Mouse (Mus musculus): ENCODE results near the gene 2300009A05Rik.

Gene 2300009A05Rik

DNA sequence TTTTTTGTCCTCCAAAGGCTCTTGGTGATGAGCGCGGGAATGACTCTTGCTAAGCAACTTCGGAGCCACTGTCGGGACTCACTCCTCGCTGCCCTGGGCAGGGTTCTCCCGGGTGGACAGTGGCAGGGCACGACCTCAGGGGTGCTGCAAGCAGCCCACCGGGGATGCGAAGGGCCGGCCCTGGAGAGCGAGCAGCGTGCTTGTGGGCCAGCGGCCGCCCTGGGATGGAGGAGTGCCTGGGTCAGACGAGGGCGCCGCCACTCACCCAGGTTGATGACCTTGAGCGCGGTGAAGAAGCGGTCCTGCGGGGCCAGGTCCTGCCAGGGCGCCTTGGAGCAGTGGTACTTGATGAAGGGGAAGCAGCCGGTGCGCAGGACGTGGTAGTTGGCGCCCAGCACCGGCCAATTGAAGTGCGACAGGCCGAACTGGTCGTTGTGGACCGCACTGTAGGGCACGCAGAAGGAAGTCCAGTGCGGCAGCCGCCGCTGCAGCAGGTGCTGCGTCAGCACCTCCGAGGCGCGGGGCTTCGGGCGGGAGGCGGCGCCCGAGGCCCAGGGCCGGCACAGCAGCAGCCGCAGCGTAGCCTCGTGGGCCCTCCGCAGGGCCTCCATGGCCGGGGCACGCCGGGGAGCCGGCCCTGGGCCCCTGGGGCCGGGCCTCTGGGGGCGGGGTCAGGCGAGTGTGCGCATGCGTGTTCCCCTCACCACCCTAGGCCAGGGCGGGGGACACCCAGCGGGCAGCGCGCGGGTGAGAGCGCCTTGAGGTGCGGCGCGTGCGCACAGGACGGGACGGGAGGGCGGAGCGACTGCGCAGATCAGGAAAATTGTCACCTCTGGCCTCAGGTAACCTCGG, at the start of gene 2300009A05Rik:
2300009A05Rik (minus strand) TSS at position 636 of the 852 bp plus-strand sequence.
- DNase-seq (ENCODE audit: low spot score) = peak; percentile 96

DNA sequence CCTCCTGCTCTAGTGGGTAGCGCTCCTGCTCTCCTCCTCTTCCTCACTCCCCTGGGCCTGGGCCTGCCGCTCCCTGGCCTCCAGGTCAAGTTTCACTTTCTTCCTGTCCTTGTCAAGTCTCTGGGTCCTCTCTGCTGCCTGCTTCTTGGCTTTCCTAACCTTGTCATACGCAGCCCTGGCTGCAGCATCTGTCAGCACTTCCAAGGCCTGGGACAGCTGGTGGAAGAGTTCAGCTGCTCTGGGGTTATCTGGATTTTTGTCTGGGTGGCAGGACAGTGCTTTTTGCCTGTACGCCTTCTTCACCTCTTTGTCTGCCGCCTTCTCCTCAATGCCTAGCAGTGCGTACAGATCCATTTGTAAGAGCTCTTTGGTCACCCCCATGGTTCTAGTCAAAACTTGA, 44.6 kb upstream of the 2300009A05Rik start:
- DNase-seq (ENCODE audit: low spot score) = no peak

DNA sequence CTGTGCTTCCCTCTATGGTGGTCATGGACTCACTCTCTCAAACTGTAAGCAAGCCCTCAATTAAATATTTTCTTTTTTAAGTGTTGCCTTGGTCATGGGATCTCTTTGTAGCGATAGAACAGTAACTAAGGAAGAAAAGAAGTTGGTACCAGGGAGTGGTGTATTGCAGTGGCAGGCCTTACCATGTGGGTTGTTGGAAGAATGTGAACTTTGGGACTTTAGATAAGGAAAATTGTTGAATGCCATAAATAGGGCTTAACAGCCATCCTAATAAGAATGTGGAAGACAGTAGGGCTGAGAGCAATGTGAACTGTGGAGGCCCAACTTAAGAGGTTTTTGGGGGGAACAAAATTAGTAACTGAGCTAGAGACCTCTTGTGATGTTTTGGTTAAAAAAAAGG, 31.6 kb upstream of the 2300009A05Rik start:
- DNase-seq (ENCODE audit: low spot score) = no peak

DNA sequence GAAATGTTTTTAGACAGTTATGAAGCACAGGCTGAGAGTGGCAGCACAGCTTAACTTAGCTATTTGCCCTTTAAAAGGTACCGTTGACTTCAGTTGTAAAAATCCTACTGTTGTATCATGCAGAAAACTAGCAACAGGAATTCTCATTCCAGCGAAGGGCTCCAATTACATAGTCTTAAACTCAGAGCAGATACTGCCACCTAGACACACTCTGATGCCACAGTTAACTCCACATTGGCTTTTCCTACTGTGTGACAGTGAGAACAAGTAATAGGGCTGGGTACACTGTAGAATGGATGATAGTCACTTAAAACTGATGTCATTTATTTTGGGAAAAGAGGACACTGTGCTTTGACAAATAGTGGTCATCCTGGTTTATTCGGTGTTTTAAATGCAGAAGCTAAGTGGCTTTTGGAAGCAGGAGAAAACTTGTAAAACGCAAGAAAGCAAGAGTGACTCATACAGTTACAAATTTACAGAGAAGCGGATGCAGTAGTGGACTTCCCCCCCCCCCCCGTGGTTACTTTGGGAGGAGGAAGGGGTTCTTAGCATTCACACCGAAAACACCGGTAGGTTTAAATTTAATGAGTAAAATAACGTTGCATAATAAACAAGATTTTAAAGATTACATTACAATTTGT, 22.2 kb upstream of the 2300009A05Rik start:
- no peak for DNase-seq (ENCODE audit: low spot score)

DNA sequence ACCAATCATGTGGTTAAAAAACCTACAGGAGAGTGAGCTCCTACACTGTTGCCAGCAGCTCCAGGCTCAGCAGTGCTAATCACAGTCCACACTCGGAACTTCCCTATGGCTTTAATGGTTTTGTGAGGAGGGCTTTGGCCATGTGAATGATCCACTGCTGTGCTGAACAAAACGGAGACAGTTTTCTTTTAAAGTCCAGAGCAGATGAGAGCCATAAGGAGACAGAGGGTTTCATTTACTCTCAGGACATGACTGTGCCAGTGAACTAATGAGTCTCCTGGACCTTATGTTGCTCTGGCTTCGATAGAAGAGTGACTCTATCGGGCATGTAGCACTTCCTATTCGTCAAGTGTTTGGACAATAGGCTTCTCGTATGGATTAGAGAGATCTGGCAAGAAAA, 21.4 kb upstream of the 2300009A05Rik start:
- DNase-seq (ENCODE audit: low spot score) = no peak

DNA sequence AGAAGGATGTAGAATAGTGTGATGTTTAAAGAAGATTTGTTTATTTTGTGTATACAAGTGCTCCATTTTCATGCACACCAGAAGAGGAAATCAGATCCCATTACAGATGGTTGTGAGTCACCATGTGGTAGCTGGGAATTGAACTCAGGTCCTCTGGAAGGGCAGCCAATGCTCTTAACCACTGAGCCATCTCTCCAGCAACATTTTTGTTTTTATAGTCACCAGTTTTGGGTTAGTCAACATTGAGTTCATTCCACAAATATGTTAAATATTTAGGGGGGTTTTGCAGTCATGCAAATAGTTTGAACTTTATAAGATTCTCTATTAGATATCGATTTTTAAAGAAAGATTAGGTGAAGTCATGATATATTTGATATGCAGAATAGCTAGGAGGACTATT, 1.1 kb upstream of the 2300009A05Rik start:
- no peak for DNase-seq (ENCODE audit: low spot score)

DNA sequence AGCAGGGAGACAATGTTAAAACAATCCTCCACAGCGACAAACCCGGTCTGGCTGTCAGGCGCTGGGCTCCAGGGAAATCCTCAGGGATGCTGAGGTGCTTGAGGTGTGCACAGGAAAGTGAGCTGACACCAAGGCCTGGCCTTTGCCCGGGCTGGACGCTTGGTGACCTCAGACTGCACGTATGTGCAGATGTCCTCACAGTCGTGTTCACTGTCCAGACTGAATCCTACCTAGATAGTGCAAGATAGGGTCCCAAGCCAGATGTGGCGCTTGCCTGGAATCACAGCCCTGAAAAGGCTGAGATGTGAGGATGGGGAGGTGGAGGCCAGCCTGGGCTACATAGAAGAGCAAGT, 393 bp upstream of the 2300009A05Rik start:
- DNase-seq (ENCODE audit: low spot score) = no peak

DNA sequence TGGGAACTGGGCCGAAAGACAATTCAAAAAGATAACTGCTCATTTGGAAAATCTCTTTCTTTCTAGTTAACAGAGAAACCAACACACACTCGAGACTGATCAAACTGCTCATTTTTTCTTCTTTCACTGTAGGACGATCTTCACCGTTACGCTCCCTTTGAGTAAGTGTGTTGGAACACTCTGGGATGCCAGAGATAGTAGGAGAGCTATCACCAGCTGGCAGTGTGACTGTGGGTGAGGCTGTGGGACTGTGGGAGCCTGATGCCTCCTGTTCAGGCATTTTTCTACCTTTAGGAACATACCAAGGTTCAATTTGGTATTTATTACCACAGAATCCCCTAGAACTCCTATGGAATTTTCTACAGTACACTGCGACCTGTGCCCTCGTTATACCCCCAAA, 3.4 kb downstream of the 2300009A05Rik start:
- DNase-seq (ENCODE audit: low spot score) = no peak

DNA sequence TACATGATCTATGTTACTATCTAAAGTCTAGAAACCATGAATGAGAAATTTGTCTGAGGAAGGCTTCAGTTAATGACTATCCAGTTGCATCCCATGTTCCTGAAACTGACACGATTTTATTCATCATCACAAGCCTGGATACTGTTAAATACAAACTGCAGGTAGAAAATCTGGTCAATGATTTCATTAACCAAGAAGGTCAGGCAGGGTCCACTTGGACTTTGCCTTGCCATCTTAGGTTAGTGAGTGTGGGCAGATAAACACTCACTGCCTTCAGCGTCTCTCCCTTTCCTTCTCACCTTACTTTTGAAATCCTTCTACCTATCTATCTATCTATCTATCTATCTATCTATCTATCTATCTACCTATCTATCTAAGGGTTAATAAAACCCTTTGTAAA, 7.7 kb downstream of the 2300009A05Rik start:
- no peak for DNase-seq (ENCODE audit: low spot score)

DNA sequence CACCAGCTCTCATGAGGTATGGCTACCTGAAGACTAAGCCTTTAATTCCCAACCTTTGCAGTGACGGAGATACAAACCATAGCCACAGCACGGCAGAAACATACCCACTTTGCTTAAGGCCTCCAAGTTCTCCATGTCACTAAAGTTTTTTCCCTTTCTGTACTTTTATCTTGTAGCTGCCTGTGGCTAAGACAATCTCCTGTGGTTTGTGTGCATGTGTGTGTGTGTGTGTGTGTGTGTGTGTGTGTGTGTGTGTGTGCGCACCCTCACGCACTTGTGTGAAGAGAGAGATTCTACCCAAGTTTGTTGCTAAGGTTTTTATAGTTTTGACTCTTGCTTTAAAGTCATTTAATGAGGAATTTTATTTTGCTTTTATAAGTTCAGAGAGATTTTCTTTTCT, 16.3 kb downstream of the 2300009A05Rik start:
- DNase-seq (ENCODE audit: low spot score) = no peak

DNA sequence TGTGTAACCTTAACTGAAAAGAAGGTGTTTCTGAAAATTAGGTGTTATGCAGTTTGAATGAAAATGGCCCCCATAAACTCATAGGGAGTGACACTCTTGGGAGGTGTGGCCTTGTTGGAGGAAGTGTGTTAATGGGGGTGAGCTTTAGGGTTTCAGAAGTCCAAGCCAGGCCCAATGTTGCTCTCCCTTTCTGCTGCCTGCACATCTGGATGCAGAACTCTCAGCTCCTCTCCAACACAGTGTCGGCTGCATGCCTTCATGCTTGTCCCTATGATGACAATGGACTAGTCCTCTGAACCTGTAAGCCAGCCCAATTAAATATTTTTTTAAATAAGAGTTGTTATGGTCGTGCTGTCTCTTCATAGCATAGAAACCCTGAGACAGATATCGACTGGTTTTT, 18.7 kb downstream of the 2300009A05Rik start:
- DNase-seq (ENCODE audit: low spot score) = no peak

DNA sequence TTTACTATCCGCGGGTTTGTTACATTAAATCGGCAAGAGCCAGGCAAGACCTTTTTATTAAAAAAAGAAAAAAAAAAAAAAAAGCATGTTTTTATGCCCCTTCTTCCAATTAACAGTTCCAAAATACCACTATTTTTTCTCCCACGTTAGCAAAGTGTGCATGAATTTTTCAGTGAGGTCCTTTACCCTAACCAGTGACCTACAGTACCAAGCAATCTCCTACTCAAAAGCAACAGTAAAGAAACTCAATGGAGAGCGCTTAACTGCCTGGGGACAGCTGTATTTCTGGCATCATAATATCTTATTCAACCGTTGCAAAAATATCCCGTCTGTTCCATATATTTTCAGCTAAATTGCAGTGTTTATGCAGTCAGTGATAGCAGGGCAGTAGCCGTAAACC, 20.9 kb downstream of the 2300009A05Rik start:
- no peak for DNase-seq (ENCODE audit: low spot score)

DNA sequence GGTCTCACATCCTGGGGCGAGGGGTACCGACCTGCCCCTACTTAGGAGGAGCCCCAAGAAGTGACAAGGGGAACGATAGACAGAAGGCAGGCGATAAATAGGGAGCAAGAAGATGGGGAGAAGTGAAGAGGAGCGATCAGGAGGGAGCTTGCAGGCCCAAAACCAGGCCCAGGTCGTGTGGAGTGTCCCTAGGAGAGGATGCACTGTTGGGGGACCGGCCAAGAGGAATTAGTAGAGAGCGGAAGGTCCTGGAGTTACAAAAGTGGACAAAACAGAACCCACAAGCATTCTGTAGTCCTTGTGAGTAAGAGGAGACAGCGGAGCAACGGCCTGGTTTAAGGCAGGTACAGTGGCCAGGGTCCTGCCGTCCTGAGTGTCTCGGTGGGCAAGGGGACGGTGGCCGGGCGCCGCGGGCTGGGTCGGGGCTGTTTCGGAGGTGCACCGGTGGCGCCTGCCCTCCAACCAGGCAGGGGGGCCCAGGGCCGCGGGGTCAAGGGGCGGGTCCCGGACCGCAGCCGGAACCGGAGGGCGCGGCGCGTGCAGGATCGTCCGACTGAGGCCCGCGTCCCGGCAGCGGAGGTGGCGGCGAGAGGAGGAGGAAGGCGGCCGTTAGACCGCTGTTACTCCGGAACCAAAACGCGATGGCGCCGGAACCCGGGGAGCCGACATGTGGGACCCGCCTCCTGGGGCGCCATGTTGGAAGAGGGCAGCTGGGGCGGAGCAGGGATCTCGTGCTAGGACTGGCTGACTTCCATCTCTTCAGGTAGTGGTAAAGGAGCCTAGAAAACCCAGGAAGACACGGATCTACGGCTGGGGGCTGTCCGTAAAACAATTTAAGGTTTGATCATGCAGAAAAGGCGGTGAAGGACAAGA, 21.5 kb downstream of the 2300009A05Rik start, which contains the start of gene Map2k5:
Map2k5 (minus strand) TSS at position 633 of the 873 bp plus-strand sequence.
- DNase-seq (ENCODE audit: low spot score) = peak; percentile 92

DNA sequence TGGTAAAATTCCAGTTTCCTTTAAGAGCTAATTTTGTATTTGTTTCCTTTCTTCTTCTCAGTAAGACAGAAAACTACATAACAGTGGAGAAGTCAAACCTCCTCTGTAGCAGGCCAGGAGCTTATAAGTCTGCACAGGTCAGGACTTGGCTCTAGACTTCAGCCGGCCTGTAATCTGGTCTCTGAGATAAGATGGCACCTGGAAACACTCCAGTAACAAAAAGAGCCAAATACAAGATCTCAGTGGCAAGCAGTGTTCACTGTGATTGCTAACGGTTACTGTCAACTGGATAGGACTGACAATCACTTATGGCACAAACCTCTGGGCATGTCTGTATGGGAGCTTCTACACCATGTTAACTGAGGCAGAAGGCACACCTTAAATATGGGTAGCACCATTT, 25.7 kb downstream of the 2300009A05Rik start:
- DNase-seq (ENCODE audit: low spot score) = no peak

DNA sequence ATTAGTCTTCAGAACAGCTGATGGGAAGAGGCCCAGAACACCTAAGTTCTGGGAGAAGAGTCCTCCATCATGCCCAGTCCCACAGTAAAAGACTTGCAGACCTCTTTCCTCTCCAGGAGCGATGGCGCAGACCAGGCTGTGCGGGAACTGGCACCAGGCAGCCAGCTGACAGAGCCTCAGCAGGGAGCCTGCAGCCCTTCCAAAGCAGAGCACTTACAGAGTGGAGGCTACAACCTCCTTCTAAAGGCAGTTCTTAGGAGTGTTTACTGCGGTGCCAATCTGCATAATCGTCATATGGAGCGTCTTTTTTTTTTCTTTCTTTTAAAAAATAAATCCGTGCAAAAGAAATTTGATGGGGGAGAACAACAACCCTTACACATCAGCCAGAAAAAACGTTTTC, 26.5 kb downstream of the 2300009A05Rik start:
- no peak for DNase-seq (ENCODE audit: low spot score)

DNA sequence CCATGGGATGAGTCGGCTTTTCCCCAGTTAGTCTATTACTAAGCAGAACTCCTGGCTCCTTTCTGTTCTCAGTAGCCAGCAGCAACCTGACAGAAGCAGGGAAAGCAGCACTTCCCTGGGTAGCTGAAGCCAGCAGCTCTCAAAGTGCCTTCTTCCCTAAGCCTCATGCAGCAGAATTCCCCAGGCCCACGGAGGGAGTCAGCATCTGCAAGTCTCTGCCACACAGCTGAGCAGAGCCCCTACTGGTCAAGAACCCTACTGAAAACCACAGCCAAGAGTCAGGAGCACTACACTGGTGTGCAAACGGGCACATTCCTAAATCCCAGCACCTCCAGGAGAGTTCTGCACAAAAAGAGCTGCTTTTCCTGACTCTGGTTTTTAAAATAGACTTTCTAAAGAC, 38.6 kb downstream of the 2300009A05Rik start:
- DNase-seq (ENCODE audit: low spot score) = no peak

DNA sequence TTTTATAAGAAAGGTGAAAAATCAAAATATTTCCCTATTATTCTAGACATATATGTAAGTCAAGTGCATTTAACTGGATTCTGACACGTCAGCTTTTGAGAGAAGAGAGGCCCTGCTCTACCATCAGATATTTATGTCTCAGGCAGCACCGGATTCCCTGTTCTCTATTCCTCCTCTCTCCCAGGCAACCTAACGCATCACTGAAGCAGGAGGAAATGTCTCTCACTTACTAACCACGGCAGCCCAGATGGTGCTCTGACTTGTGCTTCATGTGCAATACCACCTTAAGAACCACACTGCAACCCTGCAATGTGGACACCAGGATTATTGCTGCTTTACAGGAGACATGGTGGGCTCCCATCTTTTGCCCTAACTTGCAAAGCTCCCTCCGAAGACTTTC, 40.0 kb downstream of the 2300009A05Rik start:
- DNase-seq (ENCODE audit: low spot score) = no peak

DNA sequence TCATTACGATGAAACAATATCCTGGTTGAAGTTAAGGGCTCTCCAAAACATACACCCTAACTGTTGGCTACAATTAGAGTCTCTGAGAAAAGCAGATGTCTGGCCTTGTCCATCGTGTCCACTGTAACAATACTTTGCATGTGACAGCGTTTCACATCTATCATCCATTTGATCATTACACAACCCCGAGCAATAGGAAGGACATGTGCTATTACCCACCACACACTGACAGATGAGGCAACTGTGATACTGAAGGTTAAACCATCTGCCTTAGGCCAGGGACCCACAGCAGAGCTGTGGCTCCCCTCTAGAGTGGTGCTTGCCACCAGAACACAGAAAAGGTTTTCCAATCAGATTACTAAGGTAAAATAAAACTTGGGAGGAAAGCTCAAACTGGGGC, 42.3 kb downstream of the 2300009A05Rik start:
- DNase-seq (ENCODE audit: low spot score) = no peak

DNA sequence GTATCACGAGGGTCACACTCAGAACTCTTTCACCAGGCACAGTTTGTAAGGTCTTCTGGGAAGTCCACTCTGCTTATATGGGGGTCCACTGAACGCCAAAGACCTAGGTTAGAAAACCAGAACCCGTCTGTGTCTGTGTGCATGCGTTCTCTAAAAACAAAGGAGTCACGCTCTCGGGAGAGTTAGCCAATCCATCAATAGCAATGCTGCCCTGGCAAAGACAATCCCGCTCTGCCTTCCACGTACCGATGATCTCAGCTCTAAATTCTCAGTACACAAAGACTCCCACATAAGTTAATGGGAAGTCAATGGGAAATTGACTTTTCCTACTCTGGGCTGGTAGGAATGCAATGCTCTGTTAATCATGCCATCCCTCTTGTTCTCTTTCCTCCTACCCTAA, 42.8 kb downstream of the 2300009A05Rik start:
- no peak for DNase-seq (ENCODE audit: low spot score)

DNA sequence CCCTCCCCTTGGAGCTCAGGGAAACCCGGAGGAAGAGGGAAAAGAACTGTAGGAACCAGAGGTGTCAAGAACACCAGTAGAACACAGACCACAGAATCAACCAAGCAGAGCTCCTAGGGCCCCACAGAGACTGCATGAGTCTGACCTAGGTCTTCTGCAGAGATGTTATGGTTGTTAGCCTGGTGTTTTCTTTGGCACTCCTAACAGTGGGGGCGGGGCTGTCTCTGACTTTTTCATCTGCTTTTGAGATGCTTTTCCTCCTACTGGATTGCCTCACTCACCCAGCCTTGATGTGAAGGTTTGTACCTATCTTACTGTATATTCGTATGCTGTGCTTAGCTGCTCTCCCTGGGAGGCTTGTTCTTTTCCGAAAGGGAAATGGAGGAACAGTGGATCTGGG, 44.9 kb downstream of the 2300009A05Rik start:
- no peak for DNase-seq (ENCODE audit: low spot score)

DNA sequence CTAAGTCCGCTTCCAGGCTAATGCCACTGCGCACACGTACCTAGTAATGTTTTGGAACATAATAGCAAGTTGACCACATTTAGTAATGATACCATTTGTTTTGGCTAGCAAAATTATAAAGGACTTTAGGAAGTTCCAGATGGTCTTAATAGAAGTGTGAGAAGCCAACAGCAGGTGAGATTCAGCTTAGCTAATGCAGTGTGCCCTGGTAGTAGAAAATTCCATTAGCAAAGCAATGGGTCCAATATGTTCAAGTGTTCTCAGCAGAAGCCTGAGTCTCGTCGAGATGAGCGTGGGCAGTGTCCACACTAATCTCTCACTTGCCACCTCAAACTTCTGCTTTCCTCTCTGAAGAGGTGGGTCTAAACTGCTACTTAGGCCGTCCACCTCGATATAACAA, 49.0 kb downstream of the 2300009A05Rik start:
- no peak for DNase-seq (ENCODE audit: low spot score)

DNA sequence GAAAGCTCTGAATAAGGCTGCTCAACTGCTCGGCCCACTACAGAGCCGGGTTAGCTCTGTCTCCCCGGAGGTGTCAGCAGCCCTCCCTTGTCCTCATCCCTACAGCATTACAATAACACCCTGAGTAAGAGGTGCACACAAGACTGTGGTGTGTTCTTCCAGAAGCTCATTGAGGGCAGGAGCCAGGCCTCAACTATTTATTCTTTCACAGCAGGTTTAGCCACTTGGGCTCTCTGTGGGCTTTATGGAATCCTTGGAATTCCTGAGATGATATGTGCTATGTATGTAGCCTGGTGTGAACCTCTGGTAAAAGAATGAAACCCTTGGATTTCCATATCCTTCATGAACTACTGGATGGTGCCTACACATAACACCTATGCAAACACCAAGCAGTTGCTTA, 49.8 kb downstream of the 2300009A05Rik start:
- DNase-seq (ENCODE audit: low spot score) = no peak

DNA sequence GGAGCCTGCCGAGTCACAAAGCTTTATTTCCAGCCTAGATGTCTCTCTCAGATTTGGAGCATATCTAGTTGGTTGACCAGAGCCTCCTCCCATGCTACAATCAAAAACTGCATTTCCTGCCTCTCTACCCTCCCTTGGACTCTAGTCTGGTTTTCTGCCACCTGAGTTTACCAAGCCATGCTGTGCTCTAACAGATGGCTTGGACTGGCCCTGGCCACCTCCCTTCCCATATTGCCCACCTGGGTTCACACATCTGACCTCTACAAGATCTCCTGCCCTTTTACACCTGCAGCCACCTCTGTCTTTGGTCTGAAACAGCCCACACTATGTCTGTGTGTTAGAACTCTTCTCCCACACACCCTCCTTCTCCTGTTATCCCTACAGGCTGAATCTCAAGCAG, 50.9 kb downstream of the 2300009A05Rik start:
- DNase-seq (ENCODE audit: low spot score) = no peak

Data from urinary bladder, postnatal 14 days (tissue).